Mouse (Mus musculus): ENCODE results near the gene Lgsn.

- TF ChIP-seq CTCF (conservative IDR thresholded peaks at IDR 0.05; ENCODE audit: insufficient read depth, insufficient read length, low read depth, low read length): no peak
- TF ChIP-seq POLR2A (IDR thresholded peaks at IDR 0.05; ENCODE audit: low read depth, low read length): no peak
Observed at GRCm38 (mm10) chr1:31195633-31196032, 19.4 kb downstream of the Lgsn start.
